Mouse (Mus musculus) neural tube, embryonic 11.5 days (tissue): ENCODE data around the gene Prkn. TPM values are rescaled to one million over a fixed set of nuclear protein-coding genes. Genes with fewer than 3 reads are reported as not detected.

Experiments
- ATAC-seq: fragments of 200-750 bp; cut with Nextera tagmentation; 2 replicates; pipeline ENCODE4 v1.8.0; 2017; ENCODE audit warnings: moderate number of reproducible peaks, mild to moderate bottlenecking, moderate TSS enrichment, moderate library complexity; ENCODE audit not compliant: insufficient read depth, low FRiP score, low TSS enrichment
- DNase-seq: peaks from one replicate; pipeline ENCODE4 v3.0.0-alpha.2; 2015; ENCODE audit warnings: low spot score
- H3K27ac ChIP-seq: fragments of 300-500 bp; sonication (generic); 2 replicates; pipeline ENCODE4 v1.5.1; 2014; ENCODE audit warnings: low read depth, mild to moderate bottlenecking, low read length
- H3K27me3 ChIP-seq: fragments of 300-500 bp; sonication (generic); 2 replicates; pipeline ENCODE4 v1.6.1; 2014; ENCODE audit warnings: mild to moderate bottlenecking, low read length, mixed read lengths; ENCODE audit not compliant: control insufficient read depth, insufficient read depth
- H3K36me3 ChIP-seq: fragments of 300-500 bp; sonication (generic); 2 replicates; pipeline ENCODE4 v1.6.1; 2014; ENCODE audit warnings: mild to moderate bottlenecking, low read length, moderate library complexity, mixed read lengths; ENCODE audit not compliant: control insufficient read depth, insufficient read depth
- H3K4me1 ChIP-seq: fragments of 300-500 bp; sonication (generic); 2 replicates; pipeline ENCODE4 v1.6.1; 2014; ENCODE audit warnings: low read length, mixed read lengths; ENCODE audit not compliant: control insufficient read depth, insufficient read depth
- H3K4me2 ChIP-seq: fragments of 300-500 bp; sonication (generic); 2 replicates; pipeline ENCODE4 v1.6.1; 2014; ENCODE audit warnings: low read depth, mild to moderate bottlenecking, moderate library complexity
- H3K4me3 ChIP-seq: fragments of 300-500 bp; sonication (generic); 2 replicates; pipeline ENCODE4 v1.5.1; 2014; ENCODE audit warnings: low read depth, low read length
- H3K9ac ChIP-seq: fragments of 300-500 bp; sonication (generic); 2 replicates; pipeline ENCODE4 v1.6.1; 2014; ENCODE audit warnings: mild to moderate bottlenecking, low read length
- H3K9me3 ChIP-seq: fragments of 300-500 bp; sonication (generic); 2 replicates; pipeline ENCODE4 v1.6.1; 2016; ENCODE audit warnings: low read length; ENCODE audit not compliant: control insufficient read depth
- WGBS: fragments of 180-500 bp; shearing (Covaris S2); extraction: QIAGEN DNeasy Blood & Tissue Kit; methylation state at CpG from one replicate; pipeline ENCODE4 v1.1.7; 2014; 5-methylcytosine and 5-hydroxymethylcytosine counted together
- polyA plus RNA-seq: library from polyadenylated mRNA; unstranded; fragments of >200 nt; fragmentation: Nextera tagmentation; extraction: Ambion mirVana; gene quantifications from 2 replicates; pipeline ENCODE4 v1.2.1, GENCODE M21; 2014

Gene Prkn
- polyA plus RNA-seq, 1 experiment from 2014 or later = 1.4 TPM

DNA sequence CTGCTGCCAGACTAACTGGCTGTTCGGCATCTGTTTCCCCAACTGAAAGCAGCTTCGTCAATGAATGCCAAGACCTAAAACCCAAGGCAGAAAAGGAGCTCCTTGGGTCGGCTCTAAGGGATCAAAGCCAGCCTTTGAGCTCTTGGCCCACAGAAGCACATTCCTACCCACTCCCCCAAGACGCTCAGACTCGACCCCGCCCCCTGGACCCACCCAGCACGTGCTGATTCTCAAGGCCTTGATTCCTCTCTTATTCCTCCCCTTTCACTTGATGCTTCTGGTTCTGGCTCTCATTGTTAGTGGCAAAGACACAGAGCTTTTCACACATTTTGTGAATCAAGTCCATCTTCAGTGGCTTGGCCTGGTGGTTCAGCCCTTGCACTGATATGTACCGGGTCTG lies 979.3 kb downstream of the Prkn start:
- ATAC-seq = no peak

DNA sequence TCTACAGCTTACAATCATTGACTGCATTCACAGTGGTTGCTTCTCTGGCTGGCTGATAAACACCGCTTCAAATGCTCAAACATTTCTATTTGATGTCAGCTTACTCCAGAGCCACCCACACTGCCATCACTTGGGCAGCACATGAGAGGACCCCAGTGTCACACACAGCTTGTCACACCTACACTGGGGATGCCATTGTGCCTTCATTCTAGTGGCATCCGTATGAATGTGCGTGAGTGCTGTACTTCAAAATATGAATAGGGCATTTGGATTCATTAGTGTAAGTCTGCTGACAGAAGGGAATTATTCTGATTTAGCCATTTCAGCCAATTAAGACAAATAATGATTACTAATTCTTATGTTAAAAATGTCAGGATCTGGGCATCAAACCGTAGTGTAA lies 980.6 kb downstream of the Prkn start:
- Histone ChIP-seq H3K9ac (no peak overlapping the region), H3K4me2 (no peak overlapping the region), H3K4me3 (no peak overlapping the region), H3K4me1 (no peaks in the 10 kb centered on the region), H3K9me3 (no peaks in the 10 kb centered on the region), H3K27ac (no peak overlapping the region), H3K36me3 (no peaks in the 10 kb centered on the region), H3K27me3 (no peaks in the 10 kb centered on the region)
- 96% methylated on average over 4 of the region's 4 CpGs for WGBS
- no peak for DNase-seq
- ATAC-seq = no peak

More for the DNA sequence above, 979.3 kb downstream of the Prkn start:
- H3K9ac ChIP-seq = no peak overlapping the region
- no peaks in the 10 kb centered on the region for H3K27me3 ChIP-seq
- 61% methylated on average over 8 of the region's 8 CpGs for WGBS
- no peaks in the 10 kb centered on the region for H3K9me3 ChIP-seq
- no peak overlapping the region for H3K27ac ChIP-seq
- no peak for DNase-seq
- H3K4me3 ChIP-seq = no peak overlapping the region
- H3K4me2 ChIP-seq = no peak overlapping the region
- no peaks in the 10 kb centered on the region for H3K4me1 ChIP-seq
- H3K36me3 ChIP-seq = no peaks in the 10 kb centered on the region

DNA sequence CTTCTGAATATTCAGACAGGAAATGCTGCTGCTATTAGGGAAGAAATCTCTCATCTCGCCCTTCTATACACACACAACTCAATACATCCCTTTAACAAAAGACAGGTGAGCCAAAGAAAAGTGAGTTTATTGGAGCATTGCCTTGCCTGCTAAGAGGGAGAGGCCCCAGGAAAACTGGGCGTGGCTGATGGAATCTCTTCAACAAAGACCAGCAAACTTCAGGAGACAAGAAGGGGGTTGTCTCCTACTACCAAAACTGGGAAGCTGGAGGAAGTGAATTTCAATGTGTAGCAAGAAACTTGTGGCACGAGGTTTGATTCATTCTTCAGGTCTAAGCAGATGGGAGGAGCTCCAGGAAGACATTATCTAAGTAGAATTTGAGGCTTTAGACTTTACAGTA lies 989.3 kb downstream of the Prkn start:
- WGBS = 75% methylated on average over 3 of the region's 3 CpGs

DNA sequence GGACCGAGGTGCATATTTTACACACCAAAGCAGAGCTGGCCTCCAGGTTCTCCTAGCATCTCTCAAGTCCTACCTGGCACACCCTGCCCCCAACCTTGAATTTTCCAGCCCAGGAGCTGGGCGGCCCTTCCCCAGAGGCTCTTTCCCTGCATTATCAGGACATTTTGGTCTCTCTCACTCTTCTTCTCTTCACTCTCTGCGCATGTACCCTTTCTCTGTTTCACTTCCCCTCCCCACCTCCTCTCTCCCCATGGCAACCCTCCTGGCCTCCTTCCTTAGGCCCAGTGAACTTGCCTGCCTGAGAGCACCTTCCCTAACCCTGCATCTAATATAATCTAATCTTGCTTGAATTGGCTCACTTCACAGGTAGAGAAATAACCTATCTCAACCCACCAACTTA lies 996.9 kb downstream of the Prkn start:
- Histone ChIP-seq H3K27ac (no peak overlapping the region), H3K9ac (no peak overlapping the region), H3K9me3 (no peaks in the 10 kb centered on the region), H3K4me2 (no peak overlapping the region), H3K4me3 (no peak overlapping the region), H3K4me1 (no peaks in the 10 kb centered on the region), H3K36me3 (no peaks in the 10 kb centered on the region), H3K27me3 (no peaks in the 10 kb centered on the region)
- ATAC-seq = no peak
- DNase-seq = no peak
- 79% methylated on average over 3 of the region's 3 CpGs for WGBS

More for the DNA sequence above, 989.3 kb downstream of the Prkn start:
- Histone ChIP-seq H3K4me1 (no peaks in the 10 kb centered on the region), H3K27me3 (no peaks in the 10 kb centered on the region), H3K36me3 (no peaks in the 10 kb centered on the region), H3K27ac (no peak overlapping the region), H3K4me3 (no peak overlapping the region), H3K9me3 (no peaks in the 10 kb centered on the region), H3K9ac (no peak overlapping the region), H3K4me2 (no peak overlapping the region)
- ATAC-seq = no peak
- no peak for DNase-seq

DNA sequence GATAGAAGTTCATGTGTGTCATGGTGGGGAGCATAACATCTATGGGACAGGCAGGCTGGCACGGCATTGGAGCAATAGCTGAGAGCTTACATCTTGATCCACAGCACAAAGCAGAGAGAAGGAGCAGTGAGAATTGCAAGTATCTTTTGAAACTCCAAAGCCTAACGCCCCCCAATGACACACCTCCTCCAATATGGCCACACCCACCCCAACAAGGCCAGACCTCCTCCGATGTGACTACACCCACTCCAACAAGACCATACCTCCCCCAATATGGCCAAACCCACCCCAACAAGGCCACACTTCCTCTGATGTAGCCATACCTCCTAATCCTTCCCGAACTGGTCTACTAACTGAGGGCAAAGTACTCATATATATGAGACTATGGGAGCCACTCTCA lies 1004.3 kb downstream of the Prkn start:
- H3K27ac ChIP-seq = no peak overlapping the region
- no peak overlapping the region for H3K4me3 ChIP-seq
- no peaks in the 10 kb centered on the region for H3K27me3 ChIP-seq
- DNase-seq = no peak
- WGBS = 89% methylated on average over 4 of the region's 4 CpGs
- H3K4me2 ChIP-seq = no peak overlapping the region
- no peak overlapping the region for H3K9ac ChIP-seq
- H3K9me3 ChIP-seq = no peaks in the 10 kb centered on the region
- ATAC-seq = no peak
- H3K4me1 ChIP-seq = no peaks in the 10 kb centered on the region
- no peaks in the 10 kb centered on the region for H3K36me3 ChIP-seq

DNA sequence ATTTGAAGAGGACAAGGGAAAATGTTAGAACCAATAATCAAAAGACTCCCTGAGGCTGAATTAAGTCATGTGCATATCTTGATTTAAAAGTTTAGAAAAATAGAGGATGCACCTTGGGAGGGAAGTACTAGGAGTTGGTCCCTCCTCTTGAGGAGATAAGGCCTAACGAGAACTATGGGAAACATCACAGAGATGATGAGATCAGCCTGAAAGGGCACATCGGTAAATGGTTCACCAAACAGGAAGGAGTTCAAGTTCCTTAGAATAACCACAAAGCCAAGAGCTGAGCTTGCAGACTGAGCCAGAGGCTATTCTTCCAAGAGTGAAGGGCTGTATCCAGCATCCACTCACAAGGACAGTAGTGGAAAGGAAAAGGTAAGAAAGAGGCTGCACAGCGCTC lies 1004.8 kb downstream of the Prkn start:
- H3K4me3 ChIP-seq = no peak overlapping the region
- no peaks in the 10 kb centered on the region for H3K4me1 ChIP-seq
- DNase-seq (no peak), ATAC-seq (no peak)
- no peak overlapping the region for H3K27ac ChIP-seq
- no peak overlapping the region for H3K4me2 ChIP-seq
- H3K27me3 ChIP-seq = no peaks in the 10 kb centered on the region
- H3K9me3 ChIP-seq = no peaks in the 10 kb centered on the region
- H3K9ac ChIP-seq = no peak overlapping the region
- WGBS = 92% methylated on average over 3 of the region's 3 CpGs
- H3K36me3 ChIP-seq = no peaks in the 10 kb centered on the region

DNA sequence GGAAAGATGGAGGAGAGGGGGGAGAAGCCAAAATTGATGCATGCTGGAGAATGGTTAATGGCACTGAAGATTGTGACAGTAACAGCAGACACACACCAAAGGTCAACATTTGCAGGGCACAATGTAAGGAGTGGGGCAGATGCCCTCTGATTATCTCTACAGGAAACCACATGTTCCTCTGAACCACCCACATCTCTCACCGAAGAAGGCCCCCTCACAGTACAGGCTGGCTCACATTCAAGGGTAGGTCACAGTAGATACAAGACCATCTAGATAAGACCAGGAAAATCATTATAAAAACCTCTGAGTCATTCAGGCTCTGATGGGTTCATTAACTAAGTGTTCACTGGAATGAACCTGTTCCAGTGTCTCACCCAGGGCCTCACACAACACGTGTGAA lies 1005.3 kb downstream of the Prkn start:
- no peaks in the 10 kb centered on the region for H3K27me3 ChIP-seq
- ATAC-seq (no peak), DNase-seq (no peak)
- no peaks in the 10 kb centered on the region for H3K9me3 ChIP-seq
- no peak overlapping the region for H3K4me3 ChIP-seq
- H3K36me3 ChIP-seq = no peaks in the 10 kb centered on the region
- H3K27ac ChIP-seq = no peak overlapping the region
- H3K4me1 ChIP-seq = no peaks in the 10 kb centered on the region
- H3K9ac ChIP-seq = no peak overlapping the region
- H3K4me2 ChIP-seq = no peak overlapping the region
- WGBS = 73% methylated on average over 2 of the region's 2 CpGs

DNA sequence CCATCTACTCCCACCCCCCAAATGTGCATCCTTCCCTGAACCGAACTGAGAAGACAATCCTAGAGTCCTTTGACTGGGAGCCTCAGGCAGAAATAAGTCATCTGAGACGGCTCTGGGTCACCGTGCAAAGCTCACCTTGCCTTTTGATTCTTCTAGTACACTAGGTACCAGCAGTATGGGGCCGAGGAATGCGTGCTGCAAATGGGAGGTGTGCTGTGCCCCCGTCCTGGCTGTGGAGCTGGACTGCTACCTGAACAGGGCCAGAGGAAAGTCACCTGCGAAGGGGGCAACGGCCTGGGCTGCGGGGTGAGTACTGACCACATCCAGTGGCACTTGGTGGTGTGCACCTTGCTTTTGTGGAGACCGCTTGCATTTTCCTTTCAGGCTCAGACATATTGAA lies 1014.4 kb downstream of the Prkn start:
- no peaks in the 10 kb centered on the region for H3K4me1 ChIP-seq
- H3K4me2 ChIP-seq = no peak overlapping the region
- 87% methylated on average over 10 of the region's 10 CpGs for WGBS
- H3K9ac ChIP-seq = no peak overlapping the region
- no peak for ATAC-seq
- H3K27me3 ChIP-seq = no peaks in the 10 kb centered on the region
- H3K36me3 ChIP-seq = no peaks in the 10 kb centered on the region
- H3K27ac ChIP-seq = no peak overlapping the region
- no peak overlapping the region for H3K4me3 ChIP-seq
- H3K9me3 ChIP-seq = no peaks in the 10 kb centered on the region
- DNase-seq = no peak

DNA sequence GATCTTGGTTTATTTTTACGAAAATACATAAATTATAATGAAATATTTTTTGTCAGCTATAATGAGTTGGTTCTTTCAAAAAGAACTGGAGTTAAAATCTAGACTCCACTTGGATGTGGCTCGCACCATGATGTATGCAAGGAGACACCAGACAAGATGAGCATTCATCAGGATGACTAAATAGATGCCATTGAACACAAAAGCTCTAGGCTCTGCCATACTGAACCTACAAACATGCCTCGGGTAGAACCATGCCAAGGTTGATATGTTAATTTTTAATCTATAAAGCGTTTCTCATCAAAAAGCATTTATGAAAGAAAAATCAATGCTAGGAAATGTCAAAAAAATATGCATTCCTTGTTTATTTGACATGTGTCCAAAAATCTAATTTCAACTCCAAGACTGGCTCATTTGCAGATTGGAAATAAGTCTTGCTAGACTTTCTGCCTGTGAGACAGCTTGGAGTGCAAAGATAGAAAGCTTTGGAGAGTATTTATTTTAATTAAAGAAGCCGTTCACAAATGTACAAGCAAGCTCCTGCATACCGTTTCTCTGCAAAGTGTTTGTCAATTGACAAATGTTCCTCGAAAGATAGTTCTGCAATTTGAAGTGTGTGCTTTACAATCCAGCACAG lies 1018.7 kb downstream of the Prkn start:
- H3K4me3 ChIP-seq = no peak overlapping the region
- H3K4me1 ChIP-seq = no peaks in the 10 kb centered on the region
- no peaks in the 10 kb centered on the region for H3K9me3 ChIP-seq
- WGBS = 85% methylated on average over 7 of the region's 7 CpGs
- no peak overlapping the region for H3K27ac ChIP-seq
- H3K36me3 ChIP-seq = no peaks in the 10 kb centered on the region
- H3K4me2 ChIP-seq = no peak overlapping the region
- no peaks in the 10 kb centered on the region for H3K27me3 ChIP-seq
- H3K9ac ChIP-seq = no peak overlapping the region
- ATAC-seq = no peak
- no peak for DNase-seq
